Mouse (Mus musculus): ENCODE measurements around the gene Eml3.

The Eml3 gene

DNA sequence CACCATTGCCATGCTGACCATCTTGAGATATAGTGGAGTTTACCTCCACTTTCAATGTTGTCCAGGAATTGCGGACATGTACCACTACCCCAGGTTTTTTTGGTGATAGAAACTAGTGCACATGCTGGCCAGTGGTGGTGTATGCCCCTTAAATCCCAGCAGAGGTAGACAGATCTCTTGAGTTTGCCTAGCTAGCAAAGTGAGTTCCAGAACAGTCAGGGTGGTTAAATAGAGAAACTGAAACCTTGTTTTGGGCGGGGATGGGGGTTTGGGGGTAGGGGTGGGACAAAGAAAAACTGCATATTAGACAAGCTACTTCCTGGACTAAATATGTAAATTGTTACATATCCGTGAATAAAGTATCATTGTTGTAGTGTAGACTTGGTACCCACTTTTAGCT, 10.4 kb upstream of the Eml3 start:
- DNase-seq, result no peak

DNA sequence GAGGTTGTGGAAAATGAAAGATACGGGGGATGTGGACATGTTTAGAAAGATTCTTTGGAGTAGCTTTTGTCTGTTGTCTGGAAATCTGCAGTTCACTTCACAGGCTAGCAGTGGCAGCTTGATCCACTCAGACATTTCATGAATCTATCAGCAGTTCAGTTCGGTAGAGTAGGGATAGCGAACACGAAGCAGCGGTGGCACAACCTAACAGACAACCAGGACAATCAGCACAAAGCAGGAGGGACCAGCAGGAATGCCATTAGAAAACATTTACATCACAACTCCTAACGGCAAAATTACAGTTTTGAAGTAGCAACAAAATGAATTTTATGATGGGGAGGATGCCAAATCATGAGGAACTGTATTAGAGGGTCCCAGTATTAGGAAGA, 9.7 kb upstream of the Eml3 start:
- no peak for DNase-seq

DNA sequence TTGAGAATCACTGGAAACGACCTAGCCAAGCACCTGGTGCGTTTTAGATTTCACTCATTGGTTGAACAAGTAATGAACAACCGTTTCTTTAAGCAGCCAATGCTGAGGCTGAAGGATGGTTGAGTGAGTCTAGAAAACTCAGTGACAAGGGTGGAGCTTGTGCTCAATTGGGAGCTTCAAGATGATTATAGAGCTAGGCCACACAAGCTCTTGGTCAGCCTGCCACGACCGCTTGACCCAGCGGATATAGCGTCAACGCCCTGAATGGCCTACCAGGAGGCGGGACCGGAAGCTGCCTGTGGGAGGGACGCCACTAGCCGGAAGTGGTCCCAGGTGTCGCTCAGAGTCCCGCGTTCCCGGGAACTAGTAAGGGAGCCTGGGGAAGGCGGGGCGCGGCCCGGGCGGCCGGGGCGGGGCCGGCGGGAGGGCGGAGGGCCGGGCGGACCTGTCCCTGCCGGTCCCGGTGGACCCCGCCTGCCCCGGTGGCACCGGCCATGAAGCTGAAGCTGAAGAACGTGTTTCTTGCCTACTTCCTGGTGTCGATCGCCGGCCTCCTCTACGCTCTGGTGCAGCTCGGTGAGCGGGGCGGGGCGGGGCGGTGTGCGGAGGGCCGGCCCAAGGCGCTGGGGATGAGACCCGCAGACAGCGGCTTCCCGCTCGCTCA, 9.1 kb upstream of the Eml3 start, which contains the start of gene B3gat3:
Gene B3gat3, plus strand, starts transcription at position 302 of the 664 bp plus-strand sequence.
- peak; percentile 96 to 98 for DNase-seq

DNA sequence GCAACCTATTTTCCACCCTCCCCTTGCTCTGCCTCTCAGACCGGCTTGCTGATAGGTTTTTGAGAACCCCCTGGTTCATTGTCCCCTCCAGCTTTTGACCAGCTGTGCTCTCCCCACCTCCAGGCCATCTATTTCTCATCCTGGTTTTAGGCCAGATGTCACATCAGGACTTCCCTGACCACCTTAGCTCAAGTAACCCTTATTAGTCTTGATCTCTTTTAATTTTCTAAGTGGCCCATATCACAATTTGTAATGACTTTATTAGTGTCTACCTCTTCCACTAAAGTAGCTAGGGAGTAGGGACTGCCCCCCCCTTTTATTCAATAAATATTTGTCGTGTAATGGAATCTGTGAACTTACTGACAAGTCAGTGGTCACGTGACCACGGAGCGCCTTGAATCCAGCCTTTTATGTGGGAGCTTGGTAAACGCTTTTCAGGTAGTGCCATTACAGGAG, 8.5 kb upstream of the Eml3 start:
- DNase-seq, result peak in 1 of 2 experiments; percentile 51

DNA sequence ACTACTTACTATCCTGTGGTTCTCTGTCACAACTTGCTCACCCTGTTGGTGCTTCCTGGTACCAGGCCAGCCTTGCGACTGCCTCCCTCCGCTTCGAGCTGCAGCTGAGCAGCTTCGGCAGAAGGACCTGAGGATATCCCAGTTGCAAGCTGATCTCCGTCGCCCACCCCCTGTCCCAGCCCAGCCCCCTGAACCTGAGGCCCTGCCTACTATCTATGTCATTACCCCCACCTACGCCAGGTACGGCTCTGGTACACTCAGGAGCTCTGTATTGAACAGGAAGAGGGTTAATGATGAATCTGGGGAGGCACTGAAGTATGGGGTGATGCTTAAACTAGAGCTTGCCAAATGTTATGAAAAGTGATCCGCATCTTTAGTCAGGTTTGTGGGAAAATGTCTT, 7.6 kb upstream of the Eml3 start:
- no peak for DNase-seq

DNA sequence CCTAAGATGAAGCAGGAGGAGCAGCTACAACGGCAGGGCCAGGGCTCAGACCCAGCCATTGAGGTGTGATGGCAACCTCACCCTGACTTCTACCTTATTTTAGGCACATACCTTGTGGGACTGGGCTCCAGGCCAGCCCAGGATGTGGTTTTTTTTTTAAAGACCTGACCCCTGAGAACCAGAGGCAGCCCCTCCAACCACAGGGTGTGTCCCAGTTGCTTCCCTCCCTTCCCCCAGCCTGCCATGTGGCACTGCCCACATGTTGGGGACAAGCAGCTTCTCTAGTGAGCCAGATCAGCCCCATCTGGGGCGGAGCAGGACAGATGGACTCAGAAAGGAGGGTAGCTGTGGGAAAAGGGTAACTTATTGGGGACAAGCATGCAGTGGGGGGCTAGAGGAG, 2.6 kb upstream of the Eml3 start:
- no peak for DNase-seq

DNA sequence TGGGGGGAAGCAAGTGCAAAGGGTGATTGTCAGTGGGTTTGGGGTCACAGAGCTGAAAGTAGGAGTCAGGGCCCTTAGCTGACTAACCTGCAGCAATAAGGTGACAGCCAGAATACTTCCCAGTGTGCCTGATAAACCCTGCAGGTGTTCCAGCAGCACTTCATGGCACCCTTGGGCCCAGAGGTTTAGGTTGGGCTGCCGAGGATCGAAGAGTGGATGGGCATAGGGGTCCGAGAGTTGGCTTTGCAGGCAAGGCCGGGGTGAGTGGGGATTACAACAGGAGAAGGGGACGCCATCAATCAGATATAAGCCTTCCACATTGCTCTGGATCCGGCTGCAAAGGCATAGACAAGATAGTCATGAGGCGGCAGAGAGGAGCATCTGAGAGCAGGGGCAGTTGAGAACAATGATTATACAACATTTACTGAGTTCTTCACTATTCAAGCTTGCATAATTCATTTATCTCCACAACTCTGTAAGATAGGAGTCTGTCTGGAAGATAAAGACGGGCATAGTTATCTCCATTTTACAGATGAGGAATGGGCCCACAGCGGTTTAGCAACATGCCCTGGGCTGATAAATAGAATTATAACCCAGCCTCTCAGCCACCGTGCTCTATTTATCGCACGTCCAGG, 1.3 kb upstream of the Eml3 start:
- DNase-seq, result no peak

DNA sequence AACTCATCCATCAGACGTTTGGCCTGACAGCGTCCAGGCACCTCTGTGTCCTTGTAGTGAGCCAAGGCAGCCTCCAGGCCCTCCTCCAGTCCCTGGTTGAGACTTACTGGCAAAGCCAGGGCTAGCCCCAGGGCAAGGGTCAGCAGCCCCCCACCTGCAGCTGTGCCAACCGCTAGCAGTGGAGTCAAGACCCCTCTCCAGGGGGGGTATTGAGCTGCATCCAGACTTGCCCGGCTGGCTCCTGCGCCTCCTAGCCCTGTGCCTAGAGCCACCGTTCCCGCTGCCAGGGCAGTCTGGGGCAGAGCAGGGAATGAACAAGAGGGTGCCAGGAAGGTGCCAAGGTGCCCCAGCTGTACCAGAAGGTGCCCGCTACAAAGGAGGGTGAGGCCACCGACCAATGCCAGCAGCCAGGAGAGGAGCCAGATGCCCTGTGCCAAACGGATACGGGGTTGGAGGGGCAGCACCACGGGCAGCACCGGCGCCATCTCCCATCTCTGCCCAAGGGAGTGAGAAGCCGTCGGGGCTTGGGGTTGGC, 596 bp upstream of the Eml3 start:
- no peak for DNase-seq

DNA sequence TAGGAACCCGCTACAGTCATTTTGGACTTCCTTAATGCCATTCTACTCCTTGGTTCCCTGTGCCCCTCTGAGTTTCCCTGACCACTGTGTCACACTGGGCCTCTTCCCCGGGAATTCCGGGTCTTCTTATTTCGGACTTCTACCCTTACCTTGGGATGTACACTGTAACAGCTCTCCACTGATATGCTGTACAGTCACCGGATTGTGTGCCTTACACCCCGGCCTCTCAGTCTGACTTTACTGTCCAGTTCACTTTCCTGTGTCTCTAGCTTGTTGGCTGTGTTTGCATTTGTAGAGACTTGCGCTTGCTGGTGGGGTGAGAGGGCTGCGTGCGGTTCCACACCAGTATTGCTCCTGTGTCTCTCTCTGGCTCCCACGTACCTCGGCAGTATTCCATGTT, 765 bp downstream of the Eml3 start:
- DNase-seq, result no peak

DNA sequence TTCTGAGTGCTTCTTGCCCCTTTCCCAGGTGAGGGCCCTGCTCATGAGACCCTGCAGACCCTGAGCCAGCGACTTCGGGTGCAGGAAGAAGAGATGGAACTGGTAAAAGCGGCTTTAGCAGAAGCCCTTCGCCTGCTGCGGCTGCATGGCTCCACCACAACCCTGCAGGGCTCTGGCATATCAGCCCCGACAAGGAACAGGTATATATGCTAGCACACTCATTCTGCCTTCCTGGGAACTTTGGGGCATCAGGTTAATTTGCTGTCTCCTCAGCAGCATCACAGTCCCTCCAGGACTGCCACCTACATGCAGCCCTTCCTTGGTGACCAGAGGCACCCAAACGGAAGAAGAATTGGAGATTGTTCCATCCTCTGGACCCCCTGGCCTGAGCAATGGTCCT, 1.4 kb downstream of the Eml3 start:
- no peak for DNase-seq

DNA sequence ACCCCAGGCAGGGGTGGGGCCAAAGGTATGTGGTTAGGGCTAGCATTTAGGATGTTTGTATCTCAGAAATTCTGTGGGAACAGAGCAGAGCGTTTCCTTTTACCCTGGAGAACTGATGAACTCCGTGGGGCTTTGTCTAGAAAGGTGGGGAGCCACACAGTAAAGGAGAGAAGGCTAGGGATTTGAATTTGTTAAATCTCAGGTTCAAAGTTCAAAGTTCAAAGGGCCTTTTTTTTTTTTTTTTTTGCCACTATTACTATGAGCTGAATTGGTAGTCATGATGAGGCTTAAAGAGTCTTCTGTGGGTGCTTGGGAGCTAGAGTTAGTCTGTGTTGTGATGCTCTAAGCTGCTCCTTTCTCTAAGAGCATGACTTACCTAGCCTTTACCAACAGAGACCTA, 7.4 kb downstream of the Eml3 start:
- no peak for DNase-seq

DNA sequence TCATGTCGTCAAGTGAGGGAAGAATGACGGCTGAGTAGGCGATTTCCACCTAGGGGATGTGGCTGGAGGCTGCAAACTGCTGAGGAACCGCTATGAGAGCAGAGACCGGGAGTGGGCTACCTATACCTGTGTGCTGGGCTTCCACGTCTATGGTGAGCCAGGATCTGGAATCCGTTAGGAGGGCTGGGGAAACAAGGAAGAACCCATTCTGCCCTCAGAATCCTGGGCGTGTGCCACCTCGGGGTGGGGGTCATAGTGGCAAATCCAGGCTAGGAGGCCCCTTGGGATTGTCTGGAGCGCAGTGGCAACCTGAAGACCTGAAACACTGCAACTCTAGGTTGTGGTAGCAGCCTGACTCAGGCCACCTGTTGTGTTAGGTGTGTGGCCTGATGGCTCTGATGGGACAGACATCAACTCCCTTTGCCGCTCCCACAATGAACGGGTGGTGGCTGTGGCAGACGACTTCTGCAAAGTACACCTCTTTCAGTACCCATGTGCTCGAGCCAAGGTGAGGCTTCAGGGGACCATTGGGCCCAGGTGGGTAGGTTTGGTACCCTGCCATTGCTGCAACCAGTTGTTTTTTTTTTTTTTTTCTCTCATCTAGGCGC, 11.3 kb downstream of the Eml3 start:
- DNase-seq, result no peak

DNA sequence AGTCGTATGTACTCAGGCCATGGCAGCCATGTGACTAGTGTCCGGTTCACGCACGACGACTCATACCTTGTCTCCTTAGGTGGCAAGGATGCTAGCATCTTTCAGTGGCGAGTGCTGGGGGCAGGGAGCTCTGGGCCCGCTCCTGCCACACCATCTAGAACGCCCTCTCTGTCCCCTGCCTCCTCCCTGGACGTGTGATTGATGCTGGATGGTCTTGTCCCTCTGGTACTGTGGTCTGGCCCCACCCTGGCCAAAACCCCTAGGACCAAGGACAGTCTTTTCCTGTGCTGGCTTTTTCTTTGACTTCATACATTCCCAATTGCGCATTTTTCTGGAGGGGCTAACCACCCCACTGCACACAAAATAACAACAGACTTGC, 11.8 kb downstream of the Eml3 start:
- no peak for DNase-seq

DNA sequence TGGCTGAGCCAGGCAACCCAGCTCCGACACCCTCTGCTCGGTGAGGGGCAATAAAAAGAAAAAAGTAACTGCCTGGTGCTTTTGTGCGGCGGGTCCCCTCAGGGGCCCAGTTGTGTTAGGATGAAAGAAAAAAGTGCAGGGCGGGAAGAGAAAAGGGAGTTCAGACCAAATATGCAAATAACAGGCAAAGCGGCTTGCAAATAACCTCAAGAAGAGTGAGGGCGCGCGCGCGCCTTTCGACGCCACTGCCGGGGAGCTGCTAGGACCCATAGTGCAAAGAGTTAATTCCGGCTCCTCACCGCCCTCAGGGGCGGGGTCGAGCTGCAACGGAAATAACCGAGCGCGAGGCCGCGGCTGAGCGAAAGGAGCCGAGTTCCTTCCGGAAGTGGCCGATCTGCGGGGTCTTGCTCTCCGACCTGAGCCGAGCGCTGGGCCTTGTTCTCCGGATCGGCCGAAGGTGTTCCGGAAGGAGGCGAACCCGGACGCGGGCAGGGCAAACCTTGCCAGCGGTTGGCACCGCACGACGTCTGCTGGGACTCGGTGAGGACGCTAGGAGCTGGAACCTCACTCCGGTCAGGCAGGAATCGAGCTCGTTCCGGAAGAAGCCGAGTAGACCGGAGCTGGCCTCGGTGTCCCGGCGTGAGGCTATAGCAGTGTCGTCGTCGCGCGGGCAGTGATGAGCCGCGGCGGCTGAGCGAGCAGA, 12.3 kb downstream of the Eml3 start, which contains the start of gene Mta2:
Gene Mta2, plus strand, starts transcription at position 361 of the 703 bp plus-strand sequence.
- DNase-seq, result peak; percentile 93 to 96

DNA sequence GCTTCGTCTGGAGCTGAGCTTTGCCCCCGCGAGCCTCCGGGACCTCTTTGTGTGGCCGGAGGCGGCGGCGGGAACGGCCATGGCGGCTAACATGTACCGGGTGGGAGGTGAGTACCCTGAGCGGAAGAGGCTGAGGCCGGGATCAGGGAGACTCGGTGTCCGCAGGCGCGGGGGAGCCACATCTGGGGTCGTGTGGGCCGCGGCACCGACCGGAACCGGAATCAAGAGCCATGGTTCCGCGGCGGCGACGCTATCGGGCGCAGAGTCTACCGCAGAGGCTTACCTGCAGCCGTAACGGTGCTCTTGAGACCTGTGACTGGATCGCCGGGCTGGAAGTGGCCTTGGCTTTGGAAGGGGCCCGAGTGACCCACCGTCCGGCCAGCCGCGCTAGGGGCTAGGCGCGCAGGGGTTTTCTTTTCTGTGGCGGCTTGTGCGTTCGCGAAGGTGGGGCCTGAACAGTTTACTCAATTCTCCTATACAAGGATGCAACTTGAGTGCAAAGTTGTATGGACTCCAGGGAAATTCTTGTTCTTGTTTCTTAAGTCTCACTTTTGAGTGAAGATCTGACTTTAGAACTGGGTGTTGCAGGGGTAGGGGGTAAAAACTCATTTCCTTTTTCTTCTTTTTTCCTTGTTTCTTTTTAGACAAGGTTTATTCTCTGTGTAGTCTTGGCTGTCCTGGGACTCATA, 13.1 kb downstream of the Eml3 start:
- peak in 1 of 2 experiments; percentile 59 for DNase-seq

DNA sequence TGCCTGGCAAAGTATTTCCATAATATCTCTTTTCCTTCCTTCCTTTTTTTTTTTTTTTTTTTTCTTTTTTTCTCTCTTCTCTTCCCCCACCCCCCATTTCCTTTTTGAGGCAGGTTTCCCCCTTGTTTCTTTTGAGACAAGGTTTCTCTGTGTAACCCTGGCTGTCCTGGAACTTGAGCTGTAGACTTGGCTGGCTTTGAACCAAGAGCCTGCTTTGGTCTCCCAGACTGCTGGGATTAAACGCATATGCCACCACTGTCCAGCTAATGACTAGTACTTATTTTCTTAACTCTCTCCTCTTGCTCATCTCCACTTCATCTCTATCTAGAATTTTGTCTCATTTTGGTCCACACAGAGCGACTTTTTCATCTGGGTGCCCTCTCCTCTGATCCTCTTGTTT, 13.7 kb downstream of the Eml3 start:
- no peak for DNase-seq

DNA sequence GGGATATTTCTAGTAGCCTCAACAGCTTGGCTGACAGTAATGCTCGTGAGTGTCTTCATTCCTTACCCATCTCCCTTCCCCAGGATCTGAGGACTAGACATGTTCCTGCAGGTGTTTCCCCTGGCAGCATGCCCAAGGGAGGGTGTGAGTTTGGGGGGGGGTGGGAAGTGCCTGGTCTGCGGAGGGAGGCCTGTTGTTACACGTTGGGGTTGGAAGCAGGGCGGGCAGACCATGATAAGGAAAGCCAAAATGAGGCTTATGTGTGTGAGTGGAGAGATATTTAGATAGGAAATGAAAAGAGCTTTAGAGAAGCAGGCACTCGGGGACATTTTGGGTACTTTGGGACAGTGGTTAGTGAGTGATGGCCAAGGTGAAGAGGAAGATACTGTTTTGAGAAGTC, 14.7 kb downstream of the Eml3 start:
- DNase-seq, result no peak

DNA sequence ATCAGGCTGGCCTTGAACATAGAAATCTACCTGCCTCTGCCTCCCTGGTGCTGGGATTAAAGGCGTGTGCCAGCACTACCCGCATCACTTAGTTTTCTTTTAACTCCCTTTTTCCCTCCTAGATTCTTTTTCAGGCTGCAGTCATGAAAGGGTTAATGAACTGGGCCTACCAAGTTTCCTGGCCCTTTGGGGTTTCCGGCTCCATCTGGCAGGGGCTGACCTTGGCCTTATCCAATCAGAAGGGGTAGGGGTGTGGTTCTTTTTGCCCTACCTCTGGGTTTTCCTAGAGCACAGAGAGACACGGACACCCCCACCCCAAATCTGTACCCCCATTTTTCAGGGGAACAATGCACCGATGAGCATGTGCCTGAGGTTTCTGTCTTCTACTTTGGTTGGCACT, 15.4 kb downstream of the Eml3 start:
- DNase-seq, result peak; percentile 67 to 71

DNA sequence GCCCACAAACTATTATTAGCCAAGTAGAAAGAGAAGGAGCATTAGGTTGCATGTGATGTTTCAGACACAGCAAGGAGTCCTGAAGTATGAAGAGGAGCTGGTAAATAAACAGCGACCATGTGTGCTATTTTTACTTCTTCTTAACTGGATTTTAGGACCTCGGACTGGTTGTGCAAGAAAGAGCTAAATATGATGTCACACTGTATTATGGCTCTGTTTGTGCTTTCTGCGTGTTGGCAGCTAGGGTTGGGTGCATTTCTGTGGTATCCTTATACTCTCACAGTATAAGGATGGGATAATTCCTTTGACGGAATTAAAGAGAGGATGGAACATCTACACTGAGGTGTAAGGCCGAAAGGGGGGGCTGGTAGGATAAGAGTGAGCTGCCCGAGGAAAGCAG, 15.9 kb downstream of the Eml3 start:
- no peak for DNase-seq

DNA sequence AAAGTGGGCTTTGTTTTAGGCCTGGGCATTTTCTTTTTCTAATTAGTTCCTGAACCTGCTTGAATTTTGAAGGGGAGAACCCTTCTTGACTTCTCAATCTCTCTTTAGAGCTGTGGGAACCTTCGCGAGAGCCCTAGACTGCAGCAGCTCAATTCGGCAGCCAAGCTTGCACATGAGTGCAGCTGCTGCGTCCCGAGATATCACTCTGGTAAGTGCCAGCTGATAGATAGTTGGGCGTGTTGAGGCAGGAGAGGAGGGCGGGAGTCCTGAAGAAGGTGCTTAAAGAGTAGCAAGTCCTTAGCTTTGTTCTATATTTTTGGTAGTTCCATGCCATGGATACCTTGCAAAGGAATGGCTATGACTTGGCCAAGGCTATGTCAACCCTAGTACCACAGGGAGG, 17.6 kb downstream of the Eml3 start:
- DNase-seq, result no peak

DNA sequence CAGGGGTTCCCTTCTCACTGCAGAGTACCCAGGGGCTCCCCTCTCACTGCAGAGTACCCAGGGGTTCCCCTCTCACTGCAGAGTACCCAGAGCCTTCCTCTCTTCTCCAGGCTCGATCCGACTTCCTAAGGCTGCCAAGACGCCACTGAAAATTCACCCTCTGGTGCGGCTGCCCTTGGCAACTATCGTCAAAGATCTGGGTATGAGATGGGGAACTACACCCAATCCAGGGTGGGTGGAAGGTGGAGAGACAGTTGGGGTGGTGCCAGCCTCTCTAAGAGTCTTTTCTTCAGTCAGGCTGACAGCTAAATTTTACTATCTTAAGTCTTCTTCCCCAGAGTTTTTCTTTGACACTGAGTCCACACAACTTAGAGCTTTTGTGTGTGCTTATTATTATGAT, 20.8 kb downstream of the Eml3 start:
- no peak for DNase-seq

DNA sequence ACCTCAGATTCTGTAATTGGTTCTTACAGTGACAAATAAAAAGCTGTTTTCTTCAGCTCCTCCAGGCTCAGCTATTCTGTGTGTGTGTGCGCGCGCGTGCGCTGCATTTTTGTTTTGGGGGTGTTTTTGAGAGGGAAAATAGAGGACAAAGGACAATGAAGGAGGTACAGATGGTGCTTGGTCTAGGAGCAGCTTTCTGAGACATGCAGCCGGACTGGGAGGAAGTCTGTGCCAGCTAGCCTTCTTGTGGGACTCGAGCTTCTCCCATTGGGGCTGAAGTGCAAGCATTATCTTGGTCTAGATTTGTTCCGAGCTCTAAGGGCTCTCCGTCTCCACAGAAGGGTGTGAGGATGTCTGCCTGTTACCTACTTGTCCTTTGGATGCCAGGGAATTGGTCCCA, 22.9 kb downstream of the Eml3 start:
- DNase-seq, result no peak
